Mouse (Mus musculus) embryonic fibroblast, embryonic 13.5 days (primary cell): Measurements from ENCODE around the gene Krtcap3.

Experiments used
- CTCF ChIP-seq: IDR thresholded peaks from 2 replicates; pipeline ENCODE4 v1.5.1; 2011; ENCODE audit warnings: mild to moderate bottlenecking, control low read depth, low read length, moderate library complexity, borderline replicate concordance; ENCODE audit not compliant: insufficient read depth
- POLR2A ChIP-seq: IDR thresholded peaks from 2 replicates; pipeline ENCODE4 v1.6.1; 2011; ENCODE audit warnings: low read depth, mild to moderate bottlenecking, control low read depth, low read length, moderate library complexity

DNA sequence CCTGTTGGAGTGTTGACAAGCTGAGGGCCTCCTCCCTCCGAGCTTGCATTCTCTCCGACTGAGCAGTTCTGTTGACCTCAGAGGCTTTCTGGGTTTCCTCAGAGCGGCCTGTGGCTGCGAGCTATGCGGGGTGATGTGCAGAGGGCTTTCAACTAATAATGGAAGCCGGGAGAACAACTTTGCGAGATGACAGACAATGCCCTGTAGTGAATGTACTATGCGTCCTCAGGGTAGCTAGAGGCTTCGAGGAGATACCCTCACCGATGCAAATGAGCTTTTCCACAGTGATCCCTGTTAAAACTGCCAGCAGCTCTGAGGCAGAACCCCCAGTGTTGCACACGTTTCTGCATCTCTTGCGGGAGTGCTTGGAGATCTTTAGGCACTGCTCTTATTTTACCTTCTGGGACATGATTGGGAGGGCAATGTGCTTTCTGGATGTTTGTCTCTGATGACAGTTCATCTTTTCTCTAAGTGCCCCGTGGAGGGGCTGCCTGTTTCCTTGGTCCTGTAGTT, 9.9 kb upstream of the Krtcap3 start:
- TF ChIP-seq POLR2A (no peak; the same call in 1 of the 2 replicates), CTCF (no peak)
